Mouse (Mus musculus) lung, postnatal 0 days (tissue): ENCODE data around the gene Hsdl2. TPM values are rescaled to one million over a fixed set of nuclear protein-coding genes. Genes with fewer than 3 reads are reported as not detected.

Source experiments
- ATAC-seq: fragments of 200-750 bp; cut with Nextera tagmentation; 2 replicates; pipeline ENCODE4 v1.8.0; 2017; ENCODE audit warnings: moderate library complexity
- DNase-seq: peaks from one replicate; pipeline ENCODE4 v3.0.0-alpha.2; 2016; ENCODE audit warnings: low spot score
- H3K27ac ChIP-seq: fragments of 300-500 bp; sonication (generic); 2 replicates; pipeline ENCODE4 v1.5.1; 2014; ENCODE audit warnings: antibody characterized with exemption, mild to moderate bottlenecking, low read length, mixed read lengths
- H3K27me3 ChIP-seq: fragments of 300-500 bp; sonication (generic); replicated peaks from 2 replicates; pipeline ENCODE4 v1.6.1; 2014; ENCODE audit warnings: low read length, mixed read lengths; ENCODE audit not compliant: insufficient read depth
- H3K36me3 ChIP-seq: fragments of 300-500 bp; sonication (generic); 2 replicates; pipeline ENCODE4 v1.6.1; 2014; ENCODE audit warnings: low read length, mixed read lengths; ENCODE audit not compliant: insufficient read depth
- H3K4me1 ChIP-seq: fragments of 300-500 bp; sonication (generic); 2 replicates; pipeline ENCODE4 v1.6.1; 2014; ENCODE audit warnings: antibody characterized with exemption, low read depth, low read length, mixed read lengths; ENCODE audit not compliant: insufficient read depth
- H3K4me2 ChIP-seq: fragments of 300-500 bp; sonication (generic); replicated peaks from 2 replicates; pipeline ENCODE4 v1.6.1; 2014; ENCODE audit warnings: low read depth, mild to moderate bottlenecking, low read length, moderate library complexity, mixed read lengths
- H3K4me3 ChIP-seq: fragments of 300-500 bp; sonication (generic); 2 replicates; pipeline ENCODE4 v1.5.1; 2014; ENCODE audit warnings: low read depth, low read length
- H3K9ac ChIP-seq: fragments of 300-500 bp; sonication (generic); replicated peaks from 2 replicates; pipeline ENCODE4 v1.6.1; 2014; ENCODE audit warnings: low read depth, mild to moderate bottlenecking
- H3K9me3 ChIP-seq: fragments of 300-500 bp; sonication (generic); 2 replicates; pipeline ENCODE4 v1.6.1; 2016; ENCODE audit warnings: low read length, mixed read lengths
- CTCF ChIP-seq: IDR thresholded peaks from 2 replicates; pipeline ENCODE4 v1.5.1; 2016; ENCODE audit warnings: antibody characterized with exemption, mild to moderate bottlenecking
- EP300 ChIP-seq: IDR thresholded peaks from 2 replicates; pipeline ENCODE4 v1.6.1; 2016; ENCODE audit warnings: antibody characterized with exemption, mild to moderate bottlenecking, control low read depth
- WGBS: fragments of 180-500 bp; shearing (Covaris S2); extraction: QIAGEN DNeasy Blood & Tissue Kit; methylation state at CpG from one replicate; pipeline ENCODE4 v1.1.7; 2014; 5-methylcytosine and 5-hydroxymethylcytosine counted together
- polyA plus RNA-seq: library from polyadenylated mRNA; unstranded; fragments of >200 nt; fragmentation: Nextera tagmentation; extraction: Ambion mirVana; gene quantifications from 2 replicates; pipeline ENCODE4 v1.2.1, GENCODE M21; 2015

Hsdl2 gene
- polyA plus RNA-seq, 1 experiment from 2014 or later = 21.7 TPM

DNA sequence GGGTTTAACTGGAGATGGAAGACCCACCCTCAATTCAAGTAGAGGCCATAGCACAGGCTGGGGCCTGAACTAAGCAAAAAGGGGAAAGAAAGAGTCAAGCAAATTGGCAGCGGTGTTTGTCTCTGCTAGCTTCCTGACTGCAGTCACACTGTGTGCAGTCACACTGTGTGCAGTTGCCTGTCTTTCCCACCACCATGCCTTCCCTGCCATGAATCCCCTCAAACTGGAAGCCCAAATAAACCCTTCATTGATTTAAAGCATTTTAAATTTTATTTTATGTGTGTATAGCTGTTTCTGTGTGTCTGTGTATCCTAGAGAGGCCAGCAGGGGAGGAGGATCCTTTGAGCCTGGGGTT is 6.5 kb downstream of the Hsdl2 start:
- Histone ChIP-seq H3K9me3 (no peaks in the 10 kb centered on the region), H3K27me3 (no peaks in the 10 kb centered on the region), H3K36me3 (no peaks in the 10 kb centered on the region), H3K4me2 (no peak overlapping the region), H3K4me3 (no peak overlapping the region), H3K27ac (no peak overlapping the region), H3K9ac (no peak overlapping the region), H3K4me1 (no peaks in the 10 kb centered on the region)
- no peak for ATAC-seq
- no peak for DNase-seq
- TF ChIP-seq EP300 (no peak), CTCF (no peak)
- WGBS = 100% methylated on average over 1 of the region's 1 CpGs

DNA sequence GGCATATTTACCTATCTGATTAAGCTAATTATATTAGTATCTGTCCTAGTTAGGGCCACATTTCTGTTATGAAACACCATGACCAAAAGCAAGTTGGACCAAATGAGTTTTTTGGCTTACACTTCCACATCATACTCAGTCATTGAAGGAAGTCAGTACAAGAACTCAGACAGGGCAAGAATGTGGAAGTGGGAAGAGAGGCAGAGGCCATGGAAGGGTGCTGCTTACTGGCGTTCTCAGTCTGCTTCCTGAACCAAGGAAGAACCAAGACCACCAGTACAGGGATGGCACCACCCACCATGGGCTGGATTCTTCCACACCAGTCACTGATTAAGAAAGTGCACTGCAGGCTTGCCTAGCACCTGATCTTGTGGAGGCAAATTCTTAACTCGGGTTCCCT is 13.3 kb downstream of the Hsdl2 start:
- Histone ChIP-seq H3K9ac (no peak overlapping the region), H3K4me1 (no peaks in the 10 kb centered on the region), H3K9me3 (no peaks in the 10 kb centered on the region), H3K27me3 (no peaks in the 10 kb centered on the region), H3K4me3 (no peak overlapping the region), H3K4me2 (no peak overlapping the region), H3K36me3 (no peaks in the 10 kb centered on the region), H3K27ac (no peak overlapping the region)
- TF ChIP-seq EP300 = no peak
- TF ChIP-seq CTCF = no peak
- WGBS = 70% methylated on average over 2 of the region's 2 CpGs
- no peak for DNase-seq
- no peak for ATAC-seq

DNA sequence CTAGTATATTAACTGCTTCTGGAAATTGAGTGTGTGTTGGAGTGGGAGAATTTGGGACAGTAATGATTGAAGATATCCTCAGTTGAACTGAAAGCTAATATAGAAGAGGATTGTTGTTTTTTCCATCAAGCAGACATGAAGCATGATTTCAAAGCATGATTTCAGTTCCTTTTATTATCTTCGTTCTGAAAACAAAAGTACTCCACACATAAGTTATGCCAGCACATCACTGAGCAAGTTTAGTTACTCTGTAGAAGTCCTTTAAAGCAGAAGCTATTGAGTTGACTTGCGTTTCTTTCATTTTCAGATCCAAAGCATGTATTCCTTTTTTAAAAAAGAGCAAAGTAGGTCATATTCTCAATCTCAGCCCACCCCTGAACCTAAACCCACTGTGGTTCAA is 15.2 kb downstream of the Hsdl2 start:
- Histone ChIP-seq H3K4me3 (no peak overlapping the region), H3K4me1 (no peaks in the 10 kb centered on the region), H3K4me2 (no peak overlapping the region), H3K9ac (no peak overlapping the region), H3K9me3 (no peaks in the 10 kb centered on the region), H3K36me3 (no peaks in the 10 kb centered on the region), H3K27ac (no peak overlapping the region), H3K27me3 (no peaks in the 10 kb centered on the region)
- DNase-seq (no peak), ATAC-seq (no peak)
- TF ChIP-seq EP300 (no peak), CTCF (no peak)
- 79% methylated on average over 2 of the region's 2 CpGs for WGBS

DNA sequence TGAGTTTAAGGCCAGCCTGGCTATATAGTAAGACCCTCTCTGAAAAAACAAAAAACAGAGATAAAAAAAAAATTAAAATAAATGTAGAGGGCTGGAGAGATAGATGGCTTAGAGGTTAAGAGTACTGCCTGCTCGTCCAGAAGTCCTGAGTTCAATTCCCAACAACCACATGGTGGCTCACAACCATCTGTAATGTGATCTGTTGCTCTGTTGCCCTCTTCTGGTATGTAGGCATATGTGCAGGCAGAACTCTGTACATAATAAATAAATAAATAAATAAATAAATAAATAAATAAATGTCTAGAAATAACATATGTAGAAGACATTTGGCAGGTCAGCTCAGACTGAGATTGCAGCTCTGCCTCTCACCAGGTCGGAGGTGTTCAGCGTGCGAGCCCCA is 21.3 kb downstream of the Hsdl2 start:
- no peak overlapping the region for H3K27ac ChIP-seq
- no peak overlapping the region for H3K4me3 ChIP-seq
- DNase-seq (peak; percentile 17), ATAC-seq (no peak)
- H3K4me2 ChIP-seq = no peak overlapping the region
- no peaks in the 10 kb centered on the region for H3K27me3 ChIP-seq
- H3K9me3 ChIP-seq = no peaks in the 10 kb centered on the region
- H3K9ac ChIP-seq = no peak overlapping the region
- H3K4me1 ChIP-seq = no peaks in the 10 kb centered on the region
- TF ChIP-seq CTCF (peak; percentile 44), EP300 (no peak)
- 88% methylated on average over 4 of the region's 4 CpGs for WGBS
- no peaks in the 10 kb centered on the region; the same call in 1 of the 2 replicates for H3K36me3 ChIP-seq

- no peaks in the 10 kb centered on the region for H3K9me3 ChIP-seq
- no peaks in the 10 kb centered on the region for H3K27me3 ChIP-seq
- no peak overlapping the region for H3K9ac ChIP-seq
- TF ChIP-seq EP300 = no peak
- TF ChIP-seq CTCF = no peak
- no peaks in the 10 kb centered on the region; the same call in 1 of the 2 replicates for H3K36me3 ChIP-seq
- no peak overlapping the region for H3K27ac ChIP-seq
- 68% methylated on average over 3 of the region's 3 CpGs for WGBS
- ATAC-seq (no peak), DNase-seq (no peak)
- H3K4me1 ChIP-seq = no peaks in the 10 kb centered on the region
- H3K4me2 ChIP-seq = no peak overlapping the region
- no peak overlapping the region for H3K4me3 ChIP-seq
These were observed 23.5 kb downstream of the Hsdl2 start for GRCm38 (mm10) chr4:59604892-59605291.

DNA sequence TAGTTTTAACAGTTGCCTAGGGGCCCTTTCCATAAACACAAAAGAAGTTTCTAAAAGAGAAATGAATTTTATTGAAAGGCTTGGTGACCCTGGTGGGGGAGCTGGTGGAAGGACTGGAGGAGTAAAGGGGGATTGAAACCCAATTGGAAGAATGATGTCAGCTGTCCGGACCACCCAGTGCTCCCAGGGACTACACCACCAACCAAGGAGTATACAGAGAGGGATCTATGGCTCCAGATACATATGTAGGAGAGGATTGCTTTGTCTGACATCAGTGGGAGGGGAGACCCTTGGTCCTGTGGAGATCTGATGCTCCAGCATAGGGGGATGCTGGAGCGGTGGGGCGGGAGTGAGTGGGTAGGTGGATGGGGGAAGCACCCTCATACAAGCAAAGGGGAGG is 24.1 kb downstream of the Hsdl2 start:
- Histone ChIP-seq H3K4me1 (no peaks in the 10 kb centered on the region), H3K9me3 (no peaks in the 10 kb centered on the region), H3K36me3 (no peaks in the 10 kb centered on the region; the same call in 1 of the 2 replicates), H3K27ac (no peak overlapping the region), H3K4me2 (no peak overlapping the region), H3K9ac (no peak overlapping the region), H3K4me3 (no peak overlapping the region), H3K27me3 (no peaks in the 10 kb centered on the region)
- DNase-seq (no peak), ATAC-seq (no peak)
- TF ChIP-seq EP300 = no peak
- no peak for TF ChIP-seq CTCF
- WGBS = 97% methylated on average over 3 of the region's 3 CpGs

DNA sequence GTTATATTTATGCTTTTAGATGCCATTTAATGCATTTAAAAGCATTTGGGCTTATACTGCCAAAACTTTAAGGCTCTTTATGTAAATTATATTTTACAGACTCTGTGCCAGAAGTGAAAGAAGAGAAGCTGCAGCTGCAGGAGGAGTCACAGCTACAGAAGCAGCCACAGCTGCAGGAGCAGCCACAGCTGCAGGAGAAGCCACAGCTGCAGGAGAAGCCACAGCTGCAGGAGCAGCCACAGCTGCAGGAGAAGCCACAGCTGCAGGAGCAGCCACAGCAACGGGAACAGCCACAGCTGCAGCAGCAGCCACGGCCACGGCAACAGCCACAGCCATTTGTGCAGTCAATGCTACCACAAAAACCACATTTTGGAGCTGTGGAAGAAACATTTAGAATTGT is 29.0 kb downstream of the Hsdl2 start:
- ATAC-seq (no peak), DNase-seq (no peak)
- 60% methylated on average over 3 of the region's 3 CpGs for WGBS
- Histone ChIP-seq H3K4me1 (no peaks in the 10 kb centered on the region), H3K9me3 (no peaks in the 10 kb centered on the region), H3K4me2 (no peak overlapping the region), H3K27me3 (no peaks in the 10 kb centered on the region), H3K36me3 (no peaks in the 10 kb centered on the region; the same call in 1 of the 2 replicates), H3K27ac (no peak overlapping the region), H3K9ac (no peak overlapping the region), H3K4me3 (no peak overlapping the region)
- TF ChIP-seq EP300 (no peak), CTCF (no peak)
